Mouse (Mus musculus): ENCODE measurements at regions not wholly inside any gene's neighbourhood (a gene's known extent, or its start where the extent isn't known, plus 50 kb on each side); places are given as distances from the start of the nearest gene placed in this dataset.

DNA sequence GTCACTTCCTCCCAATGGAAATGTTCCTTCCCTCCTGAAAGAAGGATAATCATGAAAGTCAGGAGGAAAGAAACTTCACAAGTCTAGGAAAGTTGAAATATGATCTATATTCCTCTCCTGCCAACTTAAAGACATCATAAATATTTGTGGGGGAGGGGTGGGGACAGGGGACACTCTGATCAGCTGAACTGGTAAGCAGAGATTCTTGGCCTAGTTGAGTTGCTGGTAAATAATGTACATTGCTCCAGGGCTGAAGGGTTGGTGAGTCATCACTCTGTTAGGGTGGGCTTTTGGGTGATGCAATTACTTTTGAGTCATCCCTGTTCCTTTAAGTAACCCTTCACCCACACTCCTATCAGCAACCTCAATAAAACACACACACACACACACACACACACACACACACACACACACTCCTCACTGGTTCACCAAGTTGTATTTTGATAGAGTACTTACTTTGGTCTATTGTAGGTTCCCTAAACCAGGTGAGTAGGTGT lies 56.0 kb downstream of the Ccdc71l start:
- Histone ChIP-seq H3K4me3 (ENCODE audit: low read depth, low read length) (no peak overlapping the region), H3K27me3 (replicated peaks; ENCODE audit: insufficient read depth, low read length) (no peaks in the 10 kb centered on the region), H3K27ac (ENCODE audit: low read length) (no peak overlapping the region), H3K4me2 (replicated peaks; ENCODE audit: low read depth, low read length) (no peak overlapping the region), H3K4me1 (ENCODE audit: insufficient read depth, low read depth, low read length) (no peaks in the 10 kb centered on the region), H3K36me3 (ENCODE audit: insufficient read depth, low read length) (no peaks in the 10 kb centered on the region), H3K9me3 (ENCODE audit: low read length) (no peaks in the 10 kb centered on the region), H3K9ac (replicated peaks; ENCODE audit: low read depth) (no peak overlapping the region)
- no peak for TF ChIP-seq EP300 (IDR thresholded peaks at IDR 0.05)
- TF ChIP-seq CTCF (IDR thresholded peaks at IDR 0.05), result no peak
- ATAC-seq, result no peak
- DNase-seq (ENCODE audit: low spot score), result no peak

DNA sequence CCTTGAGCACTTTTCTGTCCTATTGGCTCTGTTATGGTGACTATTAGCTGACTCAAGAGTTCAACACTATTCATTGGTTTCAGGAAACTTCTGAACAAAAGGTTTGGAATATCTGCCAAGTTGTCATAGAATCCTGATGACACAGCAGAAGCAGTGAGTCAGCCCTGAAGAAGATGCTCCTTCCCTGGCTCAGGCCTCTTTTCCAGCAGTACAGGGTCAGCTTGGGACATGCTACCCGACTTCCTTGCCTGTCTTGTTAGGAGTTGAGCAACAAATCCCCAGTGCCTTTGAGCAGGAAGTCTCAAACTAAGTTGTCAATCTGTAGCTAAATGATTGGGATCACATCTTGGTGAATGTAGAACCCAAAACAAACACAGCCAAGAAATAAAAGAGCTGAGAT lies 56.6 kb downstream of the Ccdc71l start:
- Histone ChIP-seq H3K36me3 (ENCODE audit: insufficient read depth, low read length) (no peaks in the 10 kb centered on the region), H3K27me3 (replicated peaks; ENCODE audit: insufficient read depth, low read length) (no peaks in the 10 kb centered on the region)
- ATAC-seq, result no peak

DNA sequence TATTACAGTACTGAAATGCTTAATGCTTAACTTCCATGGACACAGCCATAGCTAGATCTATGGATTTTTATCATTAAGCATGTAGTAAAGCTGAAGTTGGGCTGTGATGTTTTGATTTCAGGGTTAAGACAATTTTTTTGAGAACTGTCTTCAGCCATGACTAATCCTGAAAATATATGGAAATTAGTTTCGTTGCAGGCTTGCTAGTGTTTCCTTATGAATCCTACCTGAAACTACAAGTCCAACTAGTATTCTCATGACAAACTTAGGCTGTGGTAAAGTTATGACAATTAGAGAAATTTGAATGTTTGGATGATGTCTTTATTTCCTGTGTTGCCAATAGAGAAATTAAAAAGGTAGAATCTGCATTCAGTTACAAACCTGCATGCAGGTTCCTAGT lies 59.7 kb downstream of the Ccdc71l start:
- ATAC-seq (no peak), DNase-seq (ENCODE audit: low spot score) (no peak)
- Histone ChIP-seq H3K27ac (ENCODE audit: low read length) (no peak overlapping the region), H3K36me3 (ENCODE audit: insufficient read depth, low read length) (no peaks in the 10 kb centered on the region), H3K4me3 (ENCODE audit: low read depth, low read length) (no peak overlapping the region), H3K9me3 (ENCODE audit: low read length) (no peaks in the 10 kb centered on the region), H3K9ac (replicated peaks; ENCODE audit: low read depth) (no peak overlapping the region), H3K27me3 (replicated peaks; ENCODE audit: insufficient read depth, low read length) (no peaks in the 10 kb centered on the region), H3K4me2 (replicated peaks; ENCODE audit: low read depth, low read length) (no peak overlapping the region), H3K4me1 (ENCODE audit: insufficient read depth, low read depth, low read length) (no peaks in the 10 kb centered on the region)
- 72% methylated on average over 1 of the region's 1 CpGs for WGBS
- TF ChIP-seq CTCF (IDR thresholded peaks at IDR 0.05), result no peak
- TF ChIP-seq EP300 (IDR thresholded peaks at IDR 0.05), result no peak

More for the DNA sequence above, 56.6 kb downstream of the Ccdc71l start:
- no peak for DNase-seq (ENCODE audit: low spot score)
- WGBS, result 35% methylated on average over 1 of the region's 1 CpGs
- Histone ChIP-seq H3K4me2 (replicated peaks; ENCODE audit: low read depth, low read length) (no peak overlapping the region), H3K4me1 (ENCODE audit: insufficient read depth, low read depth, low read length) (no peaks in the 10 kb centered on the region), H3K27ac (ENCODE audit: low read length) (no peak overlapping the region), H3K4me3 (ENCODE audit: low read depth, low read length) (no peak overlapping the region), H3K9ac (replicated peaks; ENCODE audit: low read depth) (no peak overlapping the region), H3K9me3 (ENCODE audit: low read length) (no peaks in the 10 kb centered on the region)
- TF ChIP-seq CTCF (IDR thresholded peaks at IDR 0.05), result no peak
- no peak for TF ChIP-seq EP300 (IDR thresholded peaks at IDR 0.05)

DNA sequence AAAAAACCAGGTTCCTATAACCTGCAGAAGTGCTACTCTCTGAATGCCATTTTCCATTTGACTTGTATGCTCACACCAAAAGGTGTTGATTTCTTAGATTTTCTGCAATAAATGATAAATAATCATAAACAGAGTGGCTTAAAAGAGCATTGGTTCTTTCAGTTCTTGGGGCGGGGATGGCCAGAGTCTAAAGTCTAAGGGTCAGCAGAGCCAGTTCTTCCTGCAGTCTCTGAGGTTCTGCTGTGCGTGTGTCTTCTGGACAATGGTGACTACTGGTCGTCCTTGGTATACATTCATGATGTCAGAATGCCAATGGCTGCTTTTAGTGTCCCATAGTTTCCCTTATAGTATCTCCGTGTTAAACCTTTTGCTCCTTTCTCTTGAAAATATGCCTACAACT lies 66.3 kb downstream of the Ccdc71l start:
- Histone ChIP-seq H3K4me3 (ENCODE audit: low read depth, low read length) (no peak overlapping the region), H3K9me3 (ENCODE audit: low read length) (no peaks in the 10 kb centered on the region), H3K4me2 (replicated peaks; ENCODE audit: low read depth, low read length) (no peak overlapping the region), H3K27ac (ENCODE audit: low read length) (no peak overlapping the region), H3K36me3 (ENCODE audit: insufficient read depth, low read length) (no peaks in the 10 kb centered on the region), H3K4me1 (ENCODE audit: insufficient read depth, low read depth, low read length) (no peaks in the 10 kb centered on the region; the same call in 1 of the 2 replicates), H3K9ac (replicated peaks; ENCODE audit: low read depth) (no peak overlapping the region), H3K27me3 (replicated peaks; ENCODE audit: insufficient read depth, low read length) (no peaks in the 10 kb centered on the region)
- ATAC-seq (no peak), DNase-seq (ENCODE audit: low spot score) (no peak)
- WGBS, result 84% methylated on average over 4 of the region's 4 CpGs
- TF ChIP-seq CTCF (IDR thresholded peaks at IDR 0.05) (no peak), EP300 (IDR thresholded peaks at IDR 0.05) (no peak)

DNA sequence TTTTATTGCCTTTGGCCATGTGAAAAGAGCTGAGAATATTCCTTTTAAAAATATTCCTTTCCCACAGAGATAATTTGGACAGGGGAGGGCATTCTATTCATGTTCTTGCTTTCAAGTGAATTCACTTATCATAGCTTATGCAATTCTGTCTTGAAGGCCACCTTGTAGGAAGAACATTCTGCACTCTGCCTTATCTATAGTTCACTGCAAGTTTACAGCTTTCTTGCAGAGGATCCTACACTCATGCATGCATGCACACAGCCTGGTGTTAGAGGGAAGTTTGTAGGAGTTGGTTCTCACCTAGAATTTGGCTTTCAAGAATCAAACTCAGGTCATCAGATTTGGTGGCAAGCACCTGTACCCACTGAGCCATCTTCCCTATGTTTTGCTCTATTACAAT lies 67.4 kb downstream of the Ccdc71l start:
- H3K36me3 ChIP-seq (ENCODE audit: insufficient read depth, low read length), result no peaks in the 10 kb centered on the region
- H3K4me1 ChIP-seq (ENCODE audit: insufficient read depth, low read depth, low read length), result no peaks in the 10 kb centered on the region; the same call in 1 of the 2 replicates
- H3K27ac ChIP-seq (ENCODE audit: low read length), result no peak overlapping the region
- H3K27me3 ChIP-seq (replicated peaks; ENCODE audit: insufficient read depth, low read length), result no peaks in the 10 kb centered on the region
- H3K4me2 ChIP-seq (replicated peaks; ENCODE audit: low read depth, low read length), result no peak overlapping the region
- TF ChIP-seq CTCF (IDR thresholded peaks at IDR 0.05), result no peak
- TF ChIP-seq EP300 (IDR thresholded peaks at IDR 0.05), result no peak
- ATAC-seq (no peak), DNase-seq (ENCODE audit: low spot score) (no peak)
- H3K9me3 ChIP-seq (ENCODE audit: low read length), result no peaks in the 10 kb centered on the region
- H3K4me3 ChIP-seq (ENCODE audit: low read depth, low read length), result no peak overlapping the region
- no peak overlapping the region for H3K9ac ChIP-seq (replicated peaks; ENCODE audit: low read depth)

DNA sequence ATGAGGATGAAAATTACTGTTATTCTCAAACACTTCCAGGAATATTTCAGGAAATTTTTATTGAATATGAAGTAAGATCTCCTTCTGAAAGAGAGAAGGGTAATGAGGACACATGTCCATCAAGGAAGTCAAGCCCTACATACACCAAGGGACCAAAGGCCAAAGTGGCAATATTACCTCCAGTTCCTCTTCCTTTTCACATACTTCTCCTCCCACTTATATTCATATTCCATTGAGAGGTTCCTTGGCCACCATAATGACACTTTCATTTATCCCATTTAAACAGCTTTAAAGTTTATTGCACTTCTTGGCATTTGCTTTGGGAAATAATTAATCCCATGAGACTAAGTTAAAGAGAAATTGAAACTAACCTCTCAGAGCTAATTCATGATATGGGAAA lies 70.9 kb downstream of the Ccdc71l start:
- Histone ChIP-seq H3K27ac (ENCODE audit: low read length) (no peak overlapping the region), H3K36me3 (ENCODE audit: insufficient read depth, low read length) (no peaks in the 10 kb centered on the region), H3K9ac (replicated peaks; ENCODE audit: low read depth) (no peak overlapping the region), H3K27me3 (replicated peaks; ENCODE audit: insufficient read depth, low read length) (no peaks in the 10 kb centered on the region), H3K4me3 (ENCODE audit: low read depth, low read length) (no peak overlapping the region), H3K4me1 (ENCODE audit: insufficient read depth, low read depth, low read length) (no peaks in the 10 kb centered on the region; the same call in 1 of the 2 replicates), H3K4me2 (replicated peaks; ENCODE audit: low read depth, low read length) (no peak overlapping the region), H3K9me3 (ENCODE audit: low read length) (no peaks in the 10 kb centered on the region)
- no peak for DNase-seq (ENCODE audit: low spot score)
- ATAC-seq, result no peak
- no peak for TF ChIP-seq EP300 (IDR thresholded peaks at IDR 0.05)
- no peak for TF ChIP-seq CTCF (IDR thresholded peaks at IDR 0.05)

DNA sequence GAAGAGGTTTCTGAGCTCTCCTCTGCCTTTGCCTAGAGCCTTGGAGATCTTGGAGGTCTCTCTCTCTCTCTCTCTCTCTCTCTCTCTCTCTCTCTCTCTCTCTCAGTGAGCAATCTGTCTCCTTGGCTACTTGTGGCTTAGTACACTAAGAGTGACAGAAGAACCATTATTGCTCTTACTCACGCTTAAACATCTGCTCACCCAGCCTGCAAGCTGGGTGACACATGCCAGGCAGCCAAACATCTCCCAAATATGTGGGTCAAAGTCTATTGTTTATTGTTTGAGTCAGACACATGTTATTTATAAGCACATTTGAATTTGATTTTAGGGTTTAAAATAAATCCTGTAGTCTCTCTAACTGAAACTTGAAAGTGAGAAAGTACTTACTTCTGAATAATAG lies 72.7 kb downstream of the Ccdc71l start:
- no peak for ATAC-seq
- Histone ChIP-seq H3K27ac (ENCODE audit: low read length) (no peak overlapping the region), H3K9ac (replicated peaks; ENCODE audit: low read depth) (no peak overlapping the region), H3K4me2 (replicated peaks; ENCODE audit: low read depth, low read length) (no peak overlapping the region), H3K4me3 (ENCODE audit: low read depth, low read length) (no peak overlapping the region), H3K27me3 (replicated peaks; ENCODE audit: insufficient read depth, low read length) (no peaks in the 10 kb centered on the region), H3K36me3 (ENCODE audit: insufficient read depth, low read length) (no peaks in the 10 kb centered on the region), H3K9me3 (ENCODE audit: low read length) (no peaks in the 10 kb centered on the region), H3K4me1 (ENCODE audit: insufficient read depth, low read depth, low read length) (no peaks in the 10 kb centered on the region)
- no peak for DNase-seq (ENCODE audit: low spot score)
- TF ChIP-seq CTCF (IDR thresholded peaks at IDR 0.05), result no peak
- no peak for TF ChIP-seq EP300 (IDR thresholded peaks at IDR 0.05)
- 56% methylated on average over 1 of the region's 1 CpGs for WGBS
